Mouse (Mus musculus): ENCODE measurements at regions not wholly inside any gene's neighbourhood (a gene's known extent, or its start where the extent isn't known, plus 50 kb on each side); places are given as distances from the start of the nearest gene placed in this dataset.

GRCm38 (mm10) chr10:117477331-117478201 lies 97.8 kb upstream of the Cpsf6 start:
- TF ChIP-seq EP300 (IDR thresholded peaks at IDR 0.05; ENCODE audit: low read depth) (no peak), CTCF (IDR thresholded peaks at IDR 0.05; ENCODE audit: low read depth) (no peak)
